Mouse (Mus musculus) duodenum, adult 2 months (tissue): Measurements from ENCODE around the gene Syne4. TPM values are rescaled to one million over a fixed set of nuclear protein-coding genes. Genes with fewer than 3 reads are reported as not detected.

Experiments used
- polyA plus RNA-seq: library from polyadenylated mRNA; depleted of rRNA; stranded (reverse); fragments of >200 nt; gene quantifications from 2 replicates; pipeline ENCODE4 v1.2.3, GENCODE M21; 2012; ENCODE audit warnings: low replicate concordance; rRNA removed

Gene Syne4
- 9.8 and 29.1 TPM in 2 replicates for polyA plus RNA-seq

GRCm38 (mm10) chr7:30314721-30315155, at the start of gene Syne4:
Syne4 (plus strand) TSS chr7:30314807.

GRCm38 (mm10) chr7:30279951-30280669, 34.5 kb upstream of the Syne4 start, which contains the start of the genes Thap8 and Wdr62:
Thap8 (plus strand) TSS chr7:30280094.
Wdr62 (minus strand) TSS chr7:30280419.

GRCm38 (mm10) chr7:30291215-30292131, 23.1 kb upstream of the Syne4 start, which contains the start of gene Clip3:
Clip3 (plus strand) TSS chr7:30291728.

GRCm38 (mm10) chr7:30308076-30309005, 6.3 kb upstream of the Syne4 start, which contains the start of gene Alkbh6:
Alkbh6 (plus strand) TSS chr7:30308717.

GRCm38 (mm10) chr7:30321539-30322284, 7.1 kb downstream of the Syne4 start, which contains the start of gene E130208F15Rik:
E130208F15Rik (plus strand) TSS chr7:30321740.

GRCm38 (mm10) chr7:30323795-30324194, 9.2 kb downstream of the Syne4 start, which contains the start of gene Sdhaf1:
Sdhaf1 (minus strand) TSS chr7:30323895.

GRCm38 (mm10) chr7:30362652-30363343, 48.2 kb downstream of the Syne4 start, which contains the start of gene Lrfn3:
Lrfn3 (minus strand) TSS chr7:30362772.

Other genes with a start within 250 kb of the Syne4 start
- 0.07 TPM in 1 of 2 replicates, not detected in the other for gene Zfp82, start 241.9 kb upstream of the Syne4 start, polyA plus RNA-seq
- gene Gm26920, start 224.4 kb upstream of the Syne4 start, polyA plus RNA-seq = 0.14 TPM in 1 of 2 replicates, not detected in the other
- gene Zfp566, start 224.3 kb upstream of the Syne4 start, polyA plus RNA-seq = 0.65 and 0.99 TPM in 2 replicates
- gene Zfp260, start 220.0 kb upstream of the Syne4 start, polyA plus RNA-seq = 3.1 and 6.6 TPM in 2 replicates
- 0.23 TPM in 1 of 2 replicates, not detected in the other for gene Zfp382, start 192.9 kb upstream of the Syne4 start, polyA plus RNA-seq
- gene Zfp146, start 145.1 kb upstream of the Syne4 start, polyA plus RNA-seq = 1.4 and 1.6 TPM in 2 replicates
- gene Cox7a1, start 130.7 kb upstream of the Syne4 start, polyA plus RNA-seq = 40.1 and 164 TPM in 2 replicates
- gene Capns1, start 116.0 kb upstream of the Syne4 start, polyA plus RNA-seq = 492 and 665 TPM in 2 replicates
- gene Polr2i, start 82.9 kb upstream of the Syne4 start, polyA plus RNA-seq = 76.0 and 78.7 TPM in 2 replicates
- gene Tbcb, start 82.5 kb upstream of the Syne4 start, polyA plus RNA-seq = 23.6 and 33.8 TPM in 2 replicates
- not detected in 2 replicates for gene Ovol3, start 79.1 kb upstream of the Syne4 start, polyA plus RNA-seq
- gene Thap8, start 34.7 kb upstream of the Syne4 start, polyA plus RNA-seq = 0.14 TPM in 1 of 2 replicates, not detected in the other
- gene Wdr62, start 34.4 kb upstream of the Syne4 start, polyA plus RNA-seq = 13.0 and 14.3 TPM in 2 replicates
- gene Clip3, start 23.1 kb upstream of the Syne4 start, polyA plus RNA-seq = 3.8 and 4.8 TPM in 2 replicates
- 154 and 160 TPM in 2 replicates for gene Alkbh6, start 6.1 kb upstream of the Syne4 start, polyA plus RNA-seq
- gene E130208F15Rik, start 6.9 kb downstream of the Syne4 start, polyA plus RNA-seq = 1.2 and 2.4 TPM in 2 replicates
- gene Sdhaf1, start 9.1 kb downstream of the Syne4 start, polyA plus RNA-seq = 32.9 and 60.3 TPM in 2 replicates
- 27.9 and 30.8 TPM in 2 replicates for gene Lrfn3, start 48.0 kb downstream of the Syne4 start, polyA plus RNA-seq
- 49.1 and 124 TPM in 2 replicates for gene Tyrobp, start 99.0 kb downstream of the Syne4 start, polyA plus RNA-seq
- gene Hcst, start 105.0 kb downstream of the Syne4 start, polyA plus RNA-seq = 11.5 and 53.7 TPM in 2 replicates
- gene Nfkbid, start 106.9 kb downstream of the Syne4 start, polyA plus RNA-seq = 5.3 and 8.6 TPM in 2 replicates
- 24.5 and 168 TPM in 2 replicates for gene Aplp1, start 130.7 kb downstream of the Syne4 start, polyA plus RNA-seq
- 0.39 TPM in 1 of 2 replicates, not detected in the other for gene Kirrel2, start 142.9 kb downstream of the Syne4 start, polyA plus RNA-seq
- 2.5 TPM in 1 of 2 replicates, not detected in the other for gene Nphs1, start 143.5 kb downstream of the Syne4 start, polyA plus RNA-seq
- 2.3 and 37.6 TPM in 2 replicates for gene Prodh2, start 178.8 kb downstream of the Syne4 start, polyA plus RNA-seq
- 10.8 and 15.1 TPM in 2 replicates for gene Arhgap33, start 220.3 kb downstream of the Syne4 start, polyA plus RNA-seq
- 56.3 and 114 TPM in 2 replicates for gene Hspb6, start 237.4 kb downstream of the Syne4 start, polyA plus RNA-seq
- 3.6 and 5.5 TPM in 2 replicates for gene Proser3, start 237.5 kb downstream of the Syne4 start, polyA plus RNA-seq
- 28.6 and 40.9 TPM in 2 replicates for gene Lin37, start 245.0 kb downstream of the Syne4 start, polyA plus RNA-seq
- gene U2af1l4, start 248.5 kb downstream of the Syne4 start, polyA plus RNA-seq = 56.6 and 64.2 TPM in 2 replicates
- gene Gm49396, start 248.5 kb downstream of the Syne4 start, polyA plus RNA-seq = 0.55 and 1.2 TPM in 2 replicates
- 105 and 155 TPM in 2 replicates for gene Psenen, start 248.8 kb downstream of the Syne4 start, polyA plus RNA-seq